Mouse (Mus musculus) embryo, embryonic 9.5 days (tissue): ENCODE measurements at regions not wholly inside any gene's neighbourhood (a gene's known extent, or its start where the extent isn't known, plus 50 kb on each side); places are given as distances from the start of the nearest gene placed in this dataset.
A peak's percentile ranks its signal among the peaks of the same experiment; 100 is the strongest.

Source experiments
- DNase-seq: peaks from one replicate; pipeline ENCODE4 v3.0.0-alpha.2; 2017; ENCODE audit errors: extremely low spot score

GRCm38 (mm10) chr9:43387397-43387796 lies 76.7 kb downstream of the Trim29 start:
- DNase-seq: no peak

GRCm38 (mm10) chr9:43389491-43390083 lies 78.9 kb downstream of the Trim29 start:
- DNase-seq: no peak

GRCm38 (mm10) chr9:43392467-43393064 lies 81.9 kb downstream of the Trim29 start:
- DNase-seq: no peak

GRCm38 (mm10) chr9:43394204-43394603 lies 83.6 kb downstream of the Trim29 start:
- no peak for DNase-seq

- DNase-seq: no peak
These were observed 84.6 kb downstream of the Trim29 start for GRCm38 (mm10) chr9:43395209-43395608.

GRCm38 (mm10) chr9:43396566-43396965 lies 85.9 kb downstream of the Trim29 start:
- DNase-seq: no peak

- DNase-seq: no peak
These were observed 97.8 kb downstream of the Trim29 start for GRCm38 (mm10) chr9:43408493-43408892.

- DNase-seq: no peak
These were observed 101.8 kb downstream of the Trim29 start for GRCm38 (mm10) chr9:43412473-43412872.

GRCm38 (mm10) chr9:43419993-43420715 lies 109.5 kb downstream of the Trim29 start:
- peak; percentile 37 for DNase-seq

- DNase-seq: no peak
These were observed 116.4 kb downstream of the Trim29 start for GRCm38 (mm10) chr9:43427007-43427406.

- no peak for DNase-seq
These were observed 123.3 kb downstream of the Trim29 start for GRCm38 (mm10) chr9:43433953-43434352.

- DNase-seq: no peak
These were observed 127.8 kb downstream of the Trim29 start for GRCm38 (mm10) chr9:43438476-43438875.

GRCm38 (mm10) chr9:43440959-43441510 lies 130.4 kb downstream of the Trim29 start:
- no peak for DNase-seq

- no peak for DNase-seq
These were observed 134.8 kb downstream of the Trim29 start for GRCm38 (mm10) chr9:43445491-43445890.

- no peak for DNase-seq
These were observed 136.7 kb downstream of the Trim29 start for GRCm38 (mm10) chr9:43447372-43447771.

- DNase-seq: no peak
These were observed 138.3 kb downstream of the Trim29 start for GRCm38 (mm10) chr9:43448981-43449380.

- no peak for DNase-seq
These were observed 143.4 kb downstream of the Trim29 start for GRCm38 (mm10) chr9:43453953-43454582.

- no peak for DNase-seq
These were observed 147.1 kb downstream of the Trim29 start for GRCm38 (mm10) chr9:43457736-43458135.

GRCm38 (mm10) chr9:43461131-43461530 lies 150.5 kb downstream of the Trim29 start:
- no peak for DNase-seq

GRCm38 (mm10) chr9:43463445-43464090 lies 152.9 kb downstream of the Trim29 start:
- DNase-seq: no peak

- DNase-seq: no peak
These were observed 154.5 kb downstream of the Trim29 start for GRCm38 (mm10) chr9:43465129-43465528.
